Mouse (Mus musculus) liver, embryonic 16.5 days (tissue): Measurements from ENCODE around the gene Ss18l2. TPM values are rescaled to one million over a fixed set of nuclear protein-coding genes. Genes with fewer than 3 reads are reported as not detected.
A peak's percentile ranks its signal among the peaks of the same experiment; 100 is the strongest.

Experiments used
- ATAC-seq: fragments of 200-750 bp; cut with Nextera tagmentation; 2 replicates; pipeline ENCODE4 v1.8.0; 2017; ENCODE audit warnings: low read depth, mild to moderate bottlenecking, moderate number of reproducible peaks, moderate library complexity
- H3K27ac ChIP-seq: fragments of 300-500 bp; sonication (generic); 2 replicates; pipeline ENCODE4 v1.5.1; 2014; ENCODE audit warnings: mild to moderate bottlenecking, low read length
- H3K27me3 ChIP-seq: fragments of 300-500 bp; sonication (generic); 2 replicates; pipeline ENCODE4 v1.6.1; 2014; ENCODE audit warnings: low read depth, low read length, mixed read lengths; ENCODE audit not compliant: control insufficient read depth, insufficient read depth
- H3K36me3 ChIP-seq: fragments of 300-500 bp; sonication (generic); 2 replicates; pipeline ENCODE4 v1.6.1; 2014; ENCODE audit warnings: mild to moderate bottlenecking; ENCODE audit not compliant: control insufficient read depth, insufficient read depth
- H3K4me1 ChIP-seq: fragments of 300-500 bp; sonication (generic); 2 replicates; pipeline ENCODE4 v1.6.1; 2014; ENCODE audit warnings: low read depth, low read length, mixed read lengths; ENCODE audit not compliant: control insufficient read depth
- H3K4me2 ChIP-seq: fragments of 300-500 bp; sonication (generic); 2 replicates; pipeline ENCODE4 v1.6.1; 2014; ENCODE audit warnings: low read depth, low read length, mixed read lengths
- H3K4me3 ChIP-seq: fragments of 300-500 bp; sonication (generic); 2 replicates; pipeline ENCODE4 v1.5.1; 2014; ENCODE audit warnings: low read depth, mild to moderate bottlenecking, low read length
- H3K9ac ChIP-seq: fragments of 300-500 bp; sonication (generic); 2 replicates; pipeline ENCODE4 v1.6.1; 2014; ENCODE audit warnings: low read depth, low read length
- H3K9me3 ChIP-seq: fragments of 300-500 bp; sonication (generic); replicated peaks from 2 replicates; pipeline ENCODE4 v1.6.1; 2016; ENCODE audit warnings: low read length; ENCODE audit not compliant: control insufficient read depth
- WGBS: fragments of 180-500 bp; shearing (Covaris S2); extraction: QIAGEN DNeasy Blood & Tissue Kit; methylation state at CpG from one replicate; pipeline ENCODE4 v1.1.7; 2014; ENCODE audit not compliant: insufficient replicate concordance; 5-methylcytosine and 5-hydroxymethylcytosine counted together
- polyA plus RNA-seq: library from polyadenylated mRNA; unstranded; fragments of >200 nt; fragmentation: Nextera tagmentation; extraction: Ambion mirVana; gene quantifications from 2 replicates; pipeline ENCODE4 v1.2.1, GENCODE M21; 2015

Ss18l2 gene
- polyA plus RNA-seq, 1 experiment from 2014 or later = 55.5 TPM

- no peak overlapping the region for H3K9ac ChIP-seq
- H3K36me3 ChIP-seq = peaks cover 60% of the 10 kb centered on the region
- no peaks in the 10 kb centered on the region for H3K9me3 ChIP-seq
- no peaks in the 10 kb centered on the region for H3K27me3 ChIP-seq
- no peaks in the 10 kb centered on the region for H3K4me1 ChIP-seq
- 0 out of 2 replicates have a peak, but pooled peaks have one; percentile 24 for ATAC-seq
- 65% methylated on average over 8 of the region's 8 CpGs for WGBS
- H3K4me2 ChIP-seq = no peak overlapping the region
- no peak overlapping the region for H3K27ac ChIP-seq
- H3K4me3 ChIP-seq = no peak overlapping the region
These were observed 33.9 kb downstream of the Ss18l2 start for GRCm38 (mm10) chr9:121744051-121744450.

- H3K4me1 ChIP-seq = no peaks in the 10 kb centered on the region
- no peaks in the 10 kb centered on the region for H3K27me3 ChIP-seq
- no peak for ATAC-seq
- H3K4me2 ChIP-seq = no peak overlapping the region
- H3K4me3 ChIP-seq = no peak overlapping the region
- H3K9me3 ChIP-seq = no peaks in the 10 kb centered on the region
- H3K27ac ChIP-seq = no peak overlapping the region
- WGBS = 91% methylated on average over 9 of the region's 9 CpGs
- H3K9ac ChIP-seq = no peak overlapping the region
- H3K36me3 ChIP-seq = peaks cover 59% of the 10 kb centered on the region
These were observed 42.6 kb downstream of the Ss18l2 start for GRCm38 (mm10) chr9:121752774-121753173.

DNA sequence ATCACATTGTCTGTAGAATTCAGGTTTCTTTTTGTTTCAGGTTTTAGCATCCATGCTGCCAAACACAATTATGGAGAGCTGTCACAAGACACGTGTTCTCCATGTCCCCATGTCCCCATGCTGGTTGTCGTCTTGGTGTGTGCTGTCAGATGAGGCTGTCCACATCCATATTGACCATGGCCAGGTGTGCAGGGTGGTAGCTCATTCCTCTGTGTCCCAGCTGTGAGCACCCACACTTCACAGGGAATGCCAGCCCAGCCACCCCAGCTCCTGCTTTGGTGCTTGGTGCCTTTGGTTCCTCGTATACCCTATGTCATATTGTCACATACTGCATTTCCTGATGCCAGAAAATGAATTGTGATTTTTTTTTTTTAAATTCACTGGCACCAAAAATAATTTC lies 44.5 kb downstream of the Ss18l2 start:
- Histone ChIP-seq H3K4me3 (no peak overlapping the region), H3K27ac (no peak overlapping the region), H3K27me3 (peaks cover 16% of the 10 kb centered on the region), H3K36me3 (peaks cover 44% of the 10 kb centered on the region), H3K4me1 (peaks cover 7% of the 10 kb centered on the region), H3K9ac (no peak overlapping the region), H3K9me3 (no peaks in the 10 kb centered on the region), H3K4me2 (no peak overlapping the region)
- no peak for ATAC-seq
- 81% methylated on average over 3 of the region's 3 CpGs for WGBS

DNA sequence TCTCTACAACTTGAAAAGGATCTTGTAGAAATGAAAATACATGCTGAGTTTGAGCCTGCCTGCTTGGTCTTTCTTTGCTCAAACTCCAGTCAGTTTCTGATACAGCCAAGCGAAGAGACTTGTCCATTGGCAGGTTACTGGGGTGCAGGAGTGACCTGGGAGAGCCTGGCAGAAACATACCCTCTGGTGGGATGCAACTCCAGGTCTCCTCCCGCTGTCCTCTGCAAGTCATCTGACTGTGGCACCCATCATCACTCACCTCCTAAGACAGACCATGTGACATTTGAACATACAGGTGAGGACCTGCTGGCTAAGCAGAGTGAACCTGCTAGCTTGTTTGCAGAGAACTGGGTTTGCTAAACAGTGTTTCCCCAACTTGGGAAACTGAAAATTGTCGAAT lies 46.7 kb downstream of the Ss18l2 start:
- no peak overlapping the region for H3K4me3 ChIP-seq
- H3K36me3 ChIP-seq = peaks cover 31% of the 10 kb centered on the region
- 72% methylated on average over 3 of the region's 3 CpGs for WGBS
- peaks cover 35% of the 10 kb centered on the region for H3K27me3 ChIP-seq
- H3K4me1 ChIP-seq = peaks cover 7% of the 10 kb centered on the region
- no peak for ATAC-seq
- no peak overlapping the region for H3K27ac ChIP-seq
- H3K9ac ChIP-seq = no peak overlapping the region
- no peaks in the 10 kb centered on the region for H3K9me3 ChIP-seq
- H3K4me2 ChIP-seq = no peak overlapping the region

- Histone ChIP-seq H3K27ac (no peak overlapping the region), H3K4me1 (peaks cover 7% of the 10 kb centered on the region)
These were observed 47.3 kb downstream of the Ss18l2 start for GRCm38 (mm10) chr9:121757432-121757831.

GRCm38 (mm10) chr9:121757835-121758814 lies 48.0 kb downstream of the Ss18l2 start:
- Histone ChIP-seq H3K4me2 (peak overlapping the region; percentile 68; the same call in 1 of the 2 replicates), H3K4me3 (no peak overlapping the region), H3K9ac (no peak overlapping the region), H3K4me1 (peaks cover 7% of the 10 kb centered on the region), H3K9me3 (no peaks in the 10 kb centered on the region), H3K27ac (no peak overlapping the region), H3K36me3 (peaks cover 19% of the 10 kb centered on the region), H3K27me3 (peaks cover 35% of the 10 kb centered on the region)
- WGBS = 49% methylated on average over 10 of the region's 10 CpGs
- ATAC-seq = no peak

More at GRCm38 (mm10) chr9:121757432-121757831, 47.3 kb downstream of the Ss18l2 start:
- Histone ChIP-seq H3K27me3 (peaks cover 35% of the 10 kb centered on the region), H3K4me2 (no peak overlapping the region), H3K4me3 (no peak overlapping the region), H3K9ac (no peak overlapping the region), H3K9me3 (no peaks in the 10 kb centered on the region), H3K36me3 (peaks cover 25% of the 10 kb centered on the region)
- ATAC-seq = no peak
- 5% methylated on average over 3 of the region's 3 CpGs for WGBS

DNA sequence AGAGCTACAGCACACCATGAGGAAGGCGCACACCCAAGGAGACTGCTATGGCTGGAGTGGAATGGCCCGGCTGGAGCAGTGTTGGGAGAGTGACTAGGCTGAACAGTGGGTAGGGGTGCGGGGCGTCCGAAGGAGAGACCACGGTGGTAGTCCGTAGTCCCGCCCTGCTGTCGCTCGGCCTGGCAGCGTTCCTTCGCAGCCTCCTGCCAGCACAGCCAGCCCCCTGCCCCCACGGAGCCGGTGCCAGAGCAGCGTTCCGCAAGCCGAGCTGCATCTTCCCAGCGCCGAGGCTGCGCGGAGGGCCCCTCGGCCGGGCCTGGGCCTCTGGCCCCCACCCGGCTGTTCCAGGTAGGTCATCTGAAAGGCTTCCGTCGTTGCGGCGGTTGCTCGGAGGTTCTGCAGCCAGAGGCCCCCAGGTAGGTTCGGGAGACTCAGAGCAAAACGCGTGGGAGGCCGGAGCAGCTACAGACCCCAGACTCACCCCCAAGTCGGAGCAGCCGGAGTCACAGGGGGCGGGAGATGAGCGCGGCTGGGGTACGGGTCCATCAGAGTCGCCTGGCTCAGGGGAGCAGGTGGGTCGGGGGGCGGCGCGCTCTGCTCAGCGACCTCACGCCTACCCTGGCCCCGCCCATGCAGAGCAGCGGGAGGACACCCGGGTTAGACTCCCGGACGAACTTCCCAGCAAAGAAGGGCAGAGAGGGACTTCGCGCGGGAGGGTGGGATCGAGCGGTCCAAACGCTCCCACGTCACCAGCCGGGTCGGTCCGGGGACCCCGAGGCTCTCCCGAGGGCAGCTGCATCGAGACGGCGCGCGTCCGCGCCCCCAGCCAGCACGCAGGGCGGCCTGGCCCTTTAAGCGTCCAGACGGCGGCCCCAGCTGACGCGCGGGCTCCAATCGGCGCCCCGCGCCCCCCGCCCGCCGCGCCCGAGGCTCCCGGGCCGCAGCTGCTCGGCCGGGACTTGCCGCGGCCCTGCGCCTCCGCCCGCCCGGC lies 49.3 kb downstream of the Ss18l2 start, which contains the start of gene Zfp651:
TSS of gene Zfp651 (plus strand) at position 240 of the 991 bp plus-strand sequence.
- peaks cover 10% of the 10 kb centered on the region for H3K36me3 ChIP-seq
- under 1% methylated on average over 90 of the region's 97 CpGs for WGBS
- peak within 1 kb of the TSS; percentile 68 for H3K4me2 ChIP-seq
- H3K9ac ChIP-seq = peak within 1 kb of the TSS; percentile 57
- ATAC-seq = peak; percentile 59
- peaks cover 35% of the 10 kb centered on the region for H3K27me3 ChIP-seq
- H3K9me3 ChIP-seq = no peaks in the 10 kb centered on the region
- peaks cover 7% of the 10 kb centered on the region for H3K4me1 ChIP-seq
- H3K4me3 ChIP-seq = peak within 1 kb of the TSS; percentile 62
- no peak within 1 kb of the TSS for H3K27ac ChIP-seq

GRCm38 (mm10) chr9:121760271-121761090 lies 50.4 kb downstream of the Ss18l2 start:
- peak overlapping the region; percentile 57 for H3K9ac ChIP-seq
- peaks cover 35% of the 10 kb centered on the region for H3K27me3 ChIP-seq
- H3K4me1 ChIP-seq = peaks cover 7% of the 10 kb centered on the region
- peak overlapping the region; percentile 62 for H3K4me3 ChIP-seq
- peak overlapping the region; percentile 68 for H3K4me2 ChIP-seq
- WGBS = 1% methylated on average over 43 of the region's 43 CpGs
- peak; percentile 33 for ATAC-seq
- no peaks in the 10 kb centered on the region for H3K9me3 ChIP-seq
- no peak overlapping the region for H3K27ac ChIP-seq
- H3K36me3 ChIP-seq = no peaks in the 10 kb centered on the region
